Mouse (Mus musculus) layer of hippocampus, adult 9-10 months (tissue): ENCODE measurements around the gene Parp2.
"Not testable (repeated sequence)": the region's sequence is repeated elsewhere in the genome, so short reads cannot be mapped to it uniquely, and the experiment has no call there.

Experiments
- DNase-seq: peaks from one replicate; pipeline ENCODE4 v3.0.0; 2022; ENCODE audit warnings: low spot score

Parp2 gene

DNA sequence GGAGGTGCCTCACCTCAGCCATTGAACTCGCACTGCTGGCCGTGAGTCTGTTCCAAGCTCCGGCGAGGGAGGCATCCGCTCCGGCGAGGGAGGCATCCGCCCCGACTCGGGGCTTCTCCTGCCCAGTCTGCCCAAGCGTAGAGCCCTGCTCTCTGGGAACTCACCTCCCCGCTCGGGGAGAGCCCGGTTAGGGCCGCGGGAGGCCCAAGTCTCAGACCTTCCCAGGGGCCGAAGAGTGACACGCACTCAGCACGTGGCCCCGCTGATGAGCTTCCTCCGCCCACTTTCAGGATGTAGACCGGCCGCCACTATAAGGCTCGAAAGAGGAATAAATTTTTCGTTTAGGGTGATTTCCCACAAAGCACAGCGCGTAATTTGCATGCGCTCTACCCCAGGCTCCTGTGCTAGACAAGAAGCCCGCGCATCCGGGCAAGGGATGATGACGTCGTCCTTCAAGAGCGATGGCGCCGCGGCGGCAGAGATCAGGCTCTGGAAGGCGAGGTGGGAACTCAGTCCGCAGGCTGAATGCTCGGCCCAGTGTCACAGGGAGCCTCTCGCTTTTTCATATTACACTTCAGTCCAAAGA, at the start of gene Parp2, which contains the start of gene Ccnb1ip1:
Parp2 (plus strand) TSS at position 355 of the 586 bp plus-strand sequence.
Ccnb1ip1 (minus strand) TSS at position 246 of the 586 bp plus-strand sequence.
- DNase-seq = peak; percentile 99

DNA sequence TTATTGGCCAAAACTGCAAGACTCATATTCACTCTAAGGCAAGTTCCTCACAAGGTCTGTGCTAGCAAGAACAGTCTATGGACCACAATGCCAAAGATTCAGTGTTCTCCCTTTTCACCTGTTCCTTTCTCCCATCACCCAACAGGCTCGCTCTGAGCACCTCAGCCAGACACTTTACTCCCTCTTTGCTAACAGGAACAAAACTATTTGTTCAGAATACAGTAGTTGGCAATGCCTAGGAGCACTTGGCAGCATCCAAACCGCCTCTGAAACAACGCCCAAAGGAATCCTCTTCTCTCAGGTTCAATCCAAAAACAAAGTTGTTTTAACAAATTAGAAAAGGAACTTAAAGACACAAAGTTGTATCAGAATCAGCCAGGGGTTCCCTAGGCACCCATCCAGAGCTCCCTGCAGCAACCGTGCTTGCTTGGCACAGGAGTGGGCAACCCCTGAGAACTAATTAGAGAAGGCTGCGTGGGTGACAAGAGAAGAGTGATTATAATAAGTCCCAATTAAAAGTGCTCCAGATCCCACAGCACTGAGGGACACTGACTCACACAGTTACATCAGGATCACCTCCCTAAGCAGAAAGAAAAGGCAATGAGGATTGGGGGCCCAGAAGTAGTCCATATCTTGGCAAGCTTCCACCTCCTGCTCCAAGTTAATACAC, 49.1 kb upstream of the Parp2 start:
- DNase-seq = peak; percentile 3

DNA sequence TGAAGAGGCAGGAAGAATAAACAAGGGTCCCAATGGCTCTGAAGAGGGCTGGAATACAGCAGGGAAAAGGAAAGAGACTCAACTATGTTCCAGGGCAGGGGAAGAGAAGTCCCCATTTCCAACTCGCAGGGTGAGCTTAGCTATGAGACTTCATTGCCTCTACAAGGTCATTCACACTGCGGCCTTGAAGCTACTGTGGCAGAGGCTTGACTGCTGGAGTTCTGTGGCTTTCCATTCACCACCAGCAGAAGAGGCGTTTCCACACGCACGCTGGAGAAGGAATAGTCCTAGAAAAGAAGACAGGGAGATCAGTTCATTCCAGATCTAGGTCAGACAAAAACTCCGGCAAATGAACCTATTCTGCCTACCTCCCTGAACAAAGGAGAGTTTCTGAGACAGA, 41.9 kb upstream of the Parp2 start:
- no peak for DNase-seq

DNA sequence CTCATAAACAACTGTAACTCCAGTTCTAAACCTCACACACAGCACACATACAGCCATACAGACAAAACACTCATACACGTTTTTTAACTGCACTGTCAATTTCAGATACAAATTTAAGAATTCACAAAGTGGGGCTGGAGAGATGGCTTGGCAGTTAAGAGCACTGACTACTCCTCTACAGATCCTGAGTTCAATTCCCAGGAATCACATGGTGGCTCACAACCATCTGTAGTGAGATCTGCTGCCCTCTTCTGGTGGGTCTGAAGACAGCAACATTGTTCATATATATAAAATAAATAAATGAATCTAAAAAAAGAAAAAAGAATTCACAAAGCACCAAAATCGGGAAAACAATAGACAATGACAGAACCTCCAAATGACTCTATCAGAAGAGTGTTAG, 36.3 kb upstream of the Parp2 start:
- DNase-seq = no peak

DNA sequence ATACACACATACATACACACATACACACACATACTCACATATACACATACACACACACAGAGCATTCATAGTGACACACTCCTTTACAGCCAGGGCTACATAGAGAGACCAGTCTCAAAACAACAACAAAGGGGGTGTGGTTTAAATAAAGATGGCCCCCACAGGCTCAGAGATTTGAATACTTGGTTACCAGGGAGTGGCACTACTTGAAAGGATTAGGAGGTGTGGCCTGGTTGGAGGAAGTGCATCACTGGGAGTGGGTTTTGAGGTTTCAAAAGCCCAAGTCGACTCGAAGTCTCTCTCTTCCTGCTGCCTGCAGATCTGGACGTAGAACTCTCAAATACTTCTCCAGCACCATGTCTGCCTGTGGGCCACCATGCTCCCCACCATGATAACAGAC, 25.5 kb upstream of the Parp2 start:
- no peak for DNase-seq

DNA sequence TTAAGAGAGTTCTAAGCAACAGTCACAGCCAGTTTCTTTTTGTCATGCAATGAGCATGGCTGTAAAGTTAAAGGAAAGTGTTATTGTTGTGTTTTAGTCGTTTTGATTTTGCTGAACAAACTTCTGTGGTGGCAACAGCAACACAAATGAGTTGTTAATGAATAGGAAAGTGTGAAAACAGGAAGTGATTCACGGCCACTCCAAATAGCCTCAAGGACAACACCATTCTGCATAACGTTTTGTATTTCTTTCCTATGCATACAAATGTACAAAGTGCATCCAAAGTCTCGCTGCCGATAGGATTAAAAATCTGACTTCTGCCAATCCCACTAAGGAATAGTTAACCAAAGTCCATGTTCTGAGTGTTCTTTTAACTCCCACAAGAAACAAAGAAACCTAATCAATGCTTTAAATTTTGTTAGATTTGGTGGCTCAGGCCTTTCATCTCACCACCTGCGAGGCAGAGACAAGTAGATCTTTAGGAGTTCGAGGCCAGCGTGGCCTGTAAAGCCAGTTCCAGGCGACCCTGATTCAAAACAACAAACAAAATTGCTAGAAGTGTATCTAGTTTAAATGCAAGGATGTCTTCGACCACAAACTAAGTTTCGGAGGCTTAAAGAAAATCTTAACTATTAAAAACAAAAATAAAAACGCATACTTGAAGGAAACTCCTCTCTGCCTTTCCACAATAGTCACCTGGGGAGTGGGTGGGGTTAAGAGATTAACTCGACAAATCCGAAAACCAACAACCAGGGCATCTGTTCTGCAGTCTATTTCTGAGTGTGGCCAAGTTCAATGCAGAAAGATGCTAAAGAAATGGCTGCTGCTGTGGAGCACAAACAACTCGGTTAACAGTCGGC, 23.0 kb upstream of the Parp2 start:
- DNase-seq = no peak

DNA sequence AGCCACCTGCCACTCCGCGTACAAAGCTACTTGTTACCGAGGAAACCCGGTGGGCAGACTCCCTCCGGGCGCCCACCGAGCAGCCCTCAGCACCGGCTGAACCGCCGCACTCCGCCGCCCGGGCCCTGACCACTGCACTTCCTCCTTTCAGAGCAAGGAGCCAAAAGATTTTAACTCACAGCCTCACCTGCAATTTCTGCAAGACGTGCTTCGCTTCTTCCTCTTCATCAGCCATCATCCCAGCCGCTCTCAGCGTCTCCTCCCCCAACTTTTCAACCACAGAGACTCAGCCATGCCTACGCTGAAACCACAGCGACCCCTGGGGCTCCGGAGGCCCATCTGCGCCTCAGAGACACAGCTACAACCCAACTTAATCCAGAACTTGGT, 22.4 kb upstream of the Parp2 start, which contains the start of gene Ttc5:
Ttc5 (minus strand) TSS at position 269 of the 387 bp plus-strand sequence.
- DNase-seq = peak; percentile 81

DNA sequence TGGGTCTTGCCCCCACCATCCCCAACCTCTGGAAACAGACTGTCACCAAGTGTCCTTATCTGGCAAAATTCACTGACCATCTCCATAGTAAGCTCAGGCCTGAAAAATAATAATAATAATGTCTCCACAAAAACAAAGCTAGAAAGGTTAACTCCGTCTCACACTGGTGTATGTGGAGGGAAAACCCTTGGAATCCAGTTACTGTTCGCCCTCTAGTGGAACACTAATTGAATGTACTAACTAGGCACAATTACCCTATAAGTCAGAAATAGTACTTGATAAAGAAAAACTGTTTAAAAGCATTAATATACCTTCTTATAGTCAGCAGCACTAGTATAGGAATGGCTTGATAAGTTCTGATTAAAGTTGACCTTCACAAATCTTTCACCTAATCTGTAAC, 19.5 kb upstream of the Parp2 start:
- DNase-seq = no peak

DNA sequence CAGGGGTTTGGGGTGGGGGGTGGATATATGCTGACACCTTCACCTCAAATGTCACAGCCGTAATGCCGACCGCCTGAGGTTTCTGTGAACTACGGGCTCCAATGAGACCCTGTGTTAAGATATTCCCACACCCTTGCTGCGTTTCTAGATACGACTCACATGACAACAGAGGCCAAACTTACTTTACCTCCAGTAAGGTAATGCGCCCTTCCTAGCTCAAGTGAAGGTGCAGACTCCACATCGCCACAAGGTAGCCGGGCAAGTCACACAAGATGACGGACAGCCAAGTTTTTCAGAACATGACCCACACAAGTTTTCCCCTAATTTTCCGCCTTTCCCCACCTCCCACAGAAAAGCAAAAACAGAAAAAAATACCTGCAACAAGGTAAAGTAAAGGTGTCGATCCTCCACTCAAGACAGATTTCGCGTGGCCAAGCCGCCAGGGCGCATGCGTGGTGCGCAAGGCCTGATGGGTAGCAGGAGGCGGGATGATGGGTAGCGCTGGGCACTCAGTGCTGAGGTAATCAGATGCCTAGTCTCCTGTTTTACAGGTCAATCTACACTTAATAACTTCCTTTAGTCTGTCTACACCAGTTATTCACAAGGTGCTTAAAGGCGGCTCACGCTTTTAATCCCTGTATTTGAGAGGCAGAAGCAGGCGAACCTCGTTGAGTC, 12.2 kb upstream of the Parp2 start:
- no peak for DNase-seq

DNA sequence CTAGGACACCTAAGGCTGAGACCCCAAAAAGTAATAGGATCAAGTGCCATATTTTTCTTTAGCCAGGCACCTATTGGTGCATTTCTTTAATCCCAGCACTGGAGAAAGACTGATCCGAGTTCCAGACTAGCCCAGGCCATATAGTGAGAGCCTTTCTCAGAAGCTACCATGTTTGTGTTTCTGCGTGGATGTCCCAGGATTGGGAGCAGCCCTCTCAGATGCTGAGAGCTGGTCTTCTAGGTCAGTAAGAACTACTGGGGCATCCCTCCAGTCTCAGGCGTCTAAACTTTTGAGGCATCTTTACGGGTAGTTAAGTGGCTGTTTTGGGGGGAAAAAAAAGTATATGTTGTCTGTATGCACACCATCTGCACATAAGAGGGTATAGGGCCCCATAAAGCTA, 11.7 kb upstream of the Parp2 start:
- no peak for DNase-seq

DNA sequence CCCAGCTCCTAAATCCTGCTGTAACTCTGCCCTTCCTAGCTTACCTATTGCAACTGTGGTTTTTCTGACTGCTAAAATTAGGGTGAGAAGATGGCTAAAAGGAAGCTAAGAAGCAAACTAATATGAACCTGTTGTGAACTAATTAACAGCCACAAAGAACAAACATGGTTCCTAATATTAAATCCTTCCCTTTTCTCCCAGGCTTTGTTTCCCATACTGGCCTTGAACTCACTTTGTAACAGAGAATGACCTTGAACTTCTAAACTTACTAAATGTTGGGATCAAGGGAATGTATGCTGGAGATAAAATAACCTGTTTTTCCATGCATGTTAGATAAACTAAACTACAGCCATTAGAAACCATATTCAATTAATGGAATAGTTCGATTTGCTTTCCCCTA, 11.2 kb upstream of the Parp2 start:
- no peak for DNase-seq

DNA sequence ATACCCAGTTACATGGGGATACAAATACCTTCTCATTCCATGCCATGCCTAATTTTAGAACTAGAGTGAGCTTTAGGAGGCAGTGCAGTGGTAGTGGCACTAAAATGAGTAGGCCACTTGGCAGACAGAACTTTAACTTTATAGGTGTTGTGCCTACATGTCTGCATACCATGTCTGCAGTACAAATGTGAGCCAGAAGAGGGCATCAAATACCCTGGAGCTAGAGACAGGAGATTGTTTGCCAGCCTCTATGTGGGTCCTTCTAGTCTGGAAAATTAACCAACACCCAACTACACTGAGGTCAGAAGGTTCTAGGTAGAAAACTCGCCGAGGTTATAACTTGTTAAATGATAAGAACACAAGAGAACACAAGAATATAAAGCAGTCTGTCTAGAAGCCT, 9.1 kb upstream of the Parp2 start:
- DNase-seq = no peak

DNA sequence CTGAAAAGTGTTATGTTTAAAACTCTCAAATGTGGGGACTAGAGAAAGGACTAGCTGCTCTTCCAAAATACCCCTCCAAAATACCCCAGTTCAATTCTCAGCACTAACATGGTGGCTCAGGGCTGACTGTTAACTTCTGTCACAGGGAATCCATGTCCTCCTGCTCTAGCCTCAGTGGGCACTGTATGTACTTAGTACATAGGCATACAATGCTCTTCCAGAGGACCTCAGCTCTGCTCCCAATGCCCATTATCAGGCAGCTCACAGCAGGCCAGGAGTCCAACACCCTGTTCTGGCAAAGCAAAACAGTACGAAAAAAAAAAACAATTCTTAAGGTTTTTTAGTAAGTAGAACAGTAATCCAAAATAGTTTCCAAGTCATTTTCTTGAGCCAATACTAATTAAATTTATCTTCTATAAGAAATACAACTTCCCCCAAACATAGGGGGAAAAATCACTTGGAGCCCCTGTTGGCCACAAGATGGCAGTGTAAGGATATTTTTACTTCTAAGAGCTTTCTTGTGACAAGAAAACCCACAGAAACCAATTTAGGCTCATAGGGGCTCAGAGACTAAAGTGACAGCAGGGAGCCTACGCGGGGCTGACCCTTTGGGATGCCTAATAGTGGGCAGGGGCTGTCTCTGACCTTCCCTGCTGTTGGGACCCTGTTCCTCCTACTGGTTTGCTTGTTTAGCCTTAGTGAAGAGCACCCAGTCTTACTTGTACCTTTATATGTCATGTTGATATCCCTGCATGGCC, 8.0 kb upstream of the Parp2 start:
- no peak for DNase-seq

DNA sequence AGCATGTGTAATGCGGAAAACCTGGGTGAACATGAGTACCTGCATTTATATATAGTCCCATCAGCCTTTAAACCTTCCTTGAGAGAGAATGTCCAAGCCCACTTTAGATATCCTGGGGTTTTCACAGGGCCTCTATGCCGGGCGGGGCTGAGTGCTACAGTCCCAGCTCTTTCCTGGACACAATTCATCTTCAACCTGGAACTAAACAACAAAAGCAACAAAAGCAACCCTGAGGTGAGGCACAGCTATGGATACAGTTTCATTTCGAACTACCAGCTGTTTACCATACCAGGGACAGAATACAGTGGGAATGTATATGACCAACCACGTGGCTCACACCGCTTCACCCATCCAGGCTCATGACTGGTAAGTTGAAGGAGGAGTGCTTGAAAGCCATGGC, 5.2 kb upstream of the Parp2 start:
- DNase-seq = no peak

DNA sequence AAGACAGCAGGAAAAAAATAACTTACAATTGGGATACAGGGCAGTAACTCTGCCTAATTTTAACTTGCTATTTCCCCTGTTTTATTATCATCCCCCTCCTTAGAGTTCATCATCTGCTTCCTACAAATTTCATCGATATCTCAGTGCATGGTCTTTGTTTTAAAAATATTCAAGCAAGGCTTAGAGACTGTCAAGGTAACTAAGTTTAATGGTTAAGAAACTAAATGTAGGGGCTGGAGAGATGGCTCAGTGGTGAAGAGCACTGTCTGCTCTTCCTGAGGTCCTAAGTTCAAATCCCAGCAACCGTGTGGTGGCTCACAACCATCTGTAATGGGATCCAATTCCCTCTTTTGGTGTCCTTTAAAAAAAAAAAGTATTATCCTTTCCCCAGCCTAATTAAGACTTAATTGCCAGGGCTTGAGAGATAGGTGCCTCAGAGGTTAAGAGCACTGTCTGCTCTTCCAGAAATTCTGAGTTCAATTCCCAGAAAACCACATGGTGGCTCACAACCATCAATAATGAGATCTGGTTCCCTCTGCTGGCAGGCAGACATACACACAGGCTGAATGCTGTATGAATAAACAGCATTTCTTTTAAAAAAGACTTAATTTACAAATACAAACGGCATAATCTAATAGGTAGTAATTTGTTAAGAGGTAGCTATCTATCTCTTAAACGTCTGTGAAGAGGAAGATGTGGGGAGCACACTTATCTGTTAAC, 4.6 kb upstream of the Parp2 start:
- no peak for DNase-seq

DNA sequence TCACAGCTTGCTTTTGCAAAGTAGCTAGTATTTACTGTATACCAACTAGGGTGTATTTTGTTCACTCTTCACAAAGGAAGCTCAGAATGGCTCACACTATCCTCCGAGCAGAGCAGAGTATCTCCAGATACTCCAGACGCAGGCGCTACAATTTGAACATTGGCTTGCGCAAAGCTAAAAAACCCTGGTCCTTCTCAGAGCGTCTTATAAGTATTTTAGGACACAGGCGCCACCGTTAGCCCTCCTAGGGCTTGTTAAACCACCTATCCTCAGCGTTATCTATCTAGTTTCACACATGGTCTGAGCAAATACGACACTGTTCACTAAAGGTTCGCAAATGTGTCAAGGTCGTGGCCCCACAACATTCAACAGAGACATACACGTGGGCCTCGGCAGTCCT, 3.0 kb upstream of the Parp2 start:
- no peak for DNase-seq

DNA sequence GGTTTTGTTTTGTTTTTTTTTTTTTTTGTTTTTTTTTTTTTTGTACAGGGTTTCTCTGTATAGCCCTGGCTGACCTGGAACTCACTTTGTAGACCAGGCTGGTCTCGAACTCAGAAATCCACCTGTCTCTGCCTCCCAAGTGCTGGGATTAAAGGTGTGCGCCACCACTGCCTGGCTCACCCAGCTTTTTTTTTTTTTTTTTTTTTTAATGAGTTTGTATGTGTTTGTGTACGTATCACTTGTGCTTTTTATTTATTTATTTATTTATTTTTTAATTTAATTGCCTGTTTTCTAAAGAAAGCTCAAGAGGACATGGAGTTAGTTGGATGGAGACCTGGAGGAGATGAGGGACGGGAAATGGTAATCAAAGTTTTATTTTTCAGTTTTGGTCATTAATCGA, 1.2 kb upstream of the Parp2 start:
- not testable (repeated sequence) for DNase-seq

DNA sequence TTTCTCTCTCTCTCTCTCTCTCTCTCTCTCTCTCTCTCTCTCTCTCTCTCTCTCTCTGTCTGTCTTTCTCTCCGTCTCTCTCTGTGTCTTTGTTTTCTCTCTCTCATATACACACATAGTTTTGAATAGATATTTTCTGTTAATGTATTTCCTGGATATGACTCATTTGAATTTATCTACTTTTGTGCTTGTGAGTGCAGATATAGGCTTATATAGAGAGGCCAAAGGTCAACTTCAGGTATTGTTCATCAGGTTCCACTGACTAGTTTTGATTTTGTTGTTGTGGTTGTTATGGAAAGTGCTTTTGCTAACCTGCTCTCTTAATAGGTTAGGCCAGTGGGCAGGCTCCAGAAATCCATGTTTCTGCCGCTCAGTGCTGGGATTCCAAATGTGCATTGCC, 5.4 kb downstream of the Parp2 start:
- no peak for DNase-seq

DNA sequence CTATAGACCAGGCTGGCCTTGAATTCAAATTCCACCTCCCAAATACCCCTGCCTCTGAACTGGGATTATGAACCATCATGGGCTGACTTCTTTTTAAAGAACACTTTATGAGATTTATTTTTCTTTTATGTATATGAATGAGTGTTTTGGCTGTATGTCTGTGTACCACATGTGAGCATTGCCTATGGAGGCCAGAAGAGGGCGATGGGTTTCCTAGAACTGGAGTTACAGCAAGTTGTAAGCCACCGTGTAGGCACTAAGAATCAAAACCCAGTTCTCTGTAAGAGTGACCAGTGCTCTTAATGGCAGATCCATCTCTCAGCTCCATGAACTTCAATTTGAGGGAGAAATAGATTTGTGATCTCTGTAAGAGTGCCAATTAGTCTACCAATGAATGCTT, 15.6 kb downstream of the Parp2 start:
- no peak for DNase-seq

DNA sequence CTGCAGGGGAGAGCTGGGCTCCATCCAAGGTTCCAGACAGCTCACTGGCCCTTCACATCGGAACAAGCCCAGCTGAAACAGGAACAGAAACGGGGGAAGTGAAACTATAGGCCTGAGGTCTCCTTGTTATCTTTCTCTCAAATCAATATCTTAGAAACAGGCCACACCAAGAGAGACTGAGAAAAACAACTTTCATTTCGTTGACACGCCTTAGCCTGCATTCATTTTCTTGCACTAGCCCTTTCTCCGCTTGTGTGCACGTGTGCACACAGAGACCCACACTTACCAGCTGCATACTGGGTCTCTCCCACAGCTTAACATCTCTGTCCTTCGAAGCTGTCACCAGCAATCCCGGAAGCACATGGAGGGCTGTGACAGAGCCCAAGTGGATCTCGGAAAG, 16.6 kb downstream of the Parp2 start:
- no peak for DNase-seq

DNA sequence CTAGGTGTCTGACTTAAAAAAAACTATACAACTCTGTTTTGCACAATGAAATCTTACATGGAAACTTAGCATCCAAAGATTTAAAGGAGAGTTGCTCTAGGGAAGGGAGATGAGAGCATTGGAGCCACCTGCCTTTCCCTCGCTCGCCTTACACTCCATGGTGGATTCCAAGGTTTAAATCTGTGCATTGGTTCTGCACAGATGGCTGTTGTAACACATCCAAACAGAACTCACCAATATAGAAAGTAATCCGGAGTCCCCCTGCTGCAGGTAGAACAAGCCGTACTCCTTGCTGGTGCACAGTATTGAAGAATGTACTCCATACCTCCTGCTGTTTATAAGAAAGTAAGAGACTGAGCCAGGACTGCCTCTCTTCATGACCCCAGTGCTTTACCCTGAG, 18.9 kb downstream of the Parp2 start:
- no peak for DNase-seq
